Mouse (Mus musculus) cerebellum, adult 18-20 months (tissue): ENCODE measurements around the gene Rhbdl2.

Experiments
- DNase-seq, 2 experiments: peaks; one replicate each; pipeline ENCODE4 v3.0.0; 2021

The Rhbdl2 gene

DNA sequence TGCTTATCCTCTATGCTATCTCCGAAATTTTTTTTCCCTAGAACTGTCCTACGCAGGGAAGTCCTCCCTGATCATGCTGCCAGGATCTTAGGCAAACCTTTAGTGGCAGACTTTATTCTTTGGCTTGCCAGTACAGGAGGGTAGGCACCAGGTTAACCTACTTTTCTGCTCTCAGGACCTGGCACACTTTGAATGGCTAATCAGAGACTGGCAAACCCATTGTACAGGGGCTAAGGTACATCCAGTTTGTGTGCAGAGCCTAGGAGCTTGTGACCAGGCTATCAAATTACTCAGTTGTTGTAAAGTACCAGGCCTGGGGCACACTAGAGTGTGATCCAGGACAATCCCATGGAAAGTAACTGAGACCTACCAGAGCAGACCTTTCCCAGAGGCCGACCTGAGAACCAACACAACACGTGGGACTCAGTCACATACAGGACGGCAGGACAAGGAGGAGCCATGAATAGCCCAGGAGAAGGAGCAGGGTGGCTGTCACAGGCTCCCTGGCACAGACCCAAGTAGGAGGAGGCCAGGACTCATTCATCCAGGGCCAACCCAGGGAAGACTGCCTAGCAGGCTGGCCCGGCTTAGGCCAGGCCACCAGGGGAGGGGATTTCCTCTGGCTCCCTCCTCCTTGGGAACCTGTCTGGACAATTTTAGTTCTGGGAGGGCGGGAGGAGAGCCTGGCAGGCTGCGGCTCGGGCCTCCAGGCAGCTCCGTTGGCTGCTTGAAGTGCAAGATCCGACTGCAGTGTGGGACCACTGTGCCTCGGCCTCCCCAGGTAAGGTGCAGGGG, at the start of gene Rhbdl2:
Gene Rhbdl2, plus strand, starts transcription at position 684 of the 795 bp plus-strand sequence.
- DNase-seq = peak; percentile 55 to 63

DNA sequence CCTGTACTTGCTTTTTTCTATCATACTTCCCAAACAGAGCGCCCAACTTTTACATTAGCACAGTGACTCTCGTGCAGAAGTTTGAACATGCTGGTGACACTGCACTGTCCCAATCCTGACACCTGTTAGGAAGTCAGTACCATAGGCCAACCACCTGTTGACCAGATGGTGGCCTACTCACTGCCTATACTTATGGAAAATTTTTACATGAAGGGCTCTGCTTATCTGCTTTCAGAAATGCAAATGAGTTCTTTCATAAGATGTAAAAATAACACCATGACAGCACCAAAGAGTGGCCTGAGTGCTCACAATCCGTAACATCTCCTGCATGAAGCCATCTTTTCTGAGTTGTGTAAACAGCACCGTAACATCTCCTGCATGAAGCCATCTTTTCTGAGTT, 49.0 kb upstream of the Rhbdl2 start:
- no peak for DNase-seq

DNA sequence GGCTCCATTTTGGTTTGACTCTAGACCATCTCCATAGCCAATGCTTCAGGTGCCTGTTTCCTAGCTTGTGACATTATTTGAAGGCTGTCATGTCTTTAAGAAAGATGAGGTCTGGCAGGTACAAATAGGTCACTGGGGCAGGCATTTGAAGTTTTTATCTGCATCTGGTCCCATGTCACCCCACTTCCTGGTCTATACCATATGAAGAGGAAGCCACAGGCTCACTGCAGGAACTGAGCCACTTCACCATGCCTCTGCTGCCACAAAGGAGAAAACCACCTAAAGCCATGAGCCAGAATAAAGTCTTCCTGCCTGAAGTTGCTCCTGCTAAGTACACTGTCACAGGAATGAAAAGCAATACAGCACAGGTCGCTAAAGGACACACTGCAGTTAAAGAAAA, 44.8 kb upstream of the Rhbdl2 start:
- DNase-seq = no peak

DNA sequence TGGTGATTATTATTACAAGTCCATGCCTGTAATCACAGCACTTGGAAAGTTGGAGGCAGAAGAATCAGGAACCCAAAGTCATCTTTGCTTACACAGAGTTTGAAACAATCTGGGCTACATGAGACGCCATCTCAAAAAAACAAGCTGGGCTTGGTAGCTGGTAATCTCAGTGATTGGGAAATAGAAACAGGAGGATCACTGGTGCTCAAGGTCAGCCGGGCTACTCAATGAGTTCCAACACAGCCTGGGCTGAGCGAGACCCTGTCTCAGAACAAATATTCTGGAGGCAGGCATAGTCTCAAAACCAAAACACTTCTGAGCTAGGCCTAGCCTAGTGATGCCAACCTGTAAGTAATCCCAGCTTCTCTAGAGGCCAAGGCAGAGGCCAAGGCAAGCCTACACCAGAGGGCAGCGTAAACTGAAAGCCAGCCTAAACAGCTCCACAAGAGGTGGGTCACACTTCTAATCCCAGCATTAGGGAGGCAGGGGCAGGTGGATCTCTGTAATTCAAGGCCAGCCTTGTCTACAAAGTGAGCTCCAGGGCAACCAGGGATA, 42.4 kb upstream of the Rhbdl2 start:
- DNase-seq = no peak

DNA sequence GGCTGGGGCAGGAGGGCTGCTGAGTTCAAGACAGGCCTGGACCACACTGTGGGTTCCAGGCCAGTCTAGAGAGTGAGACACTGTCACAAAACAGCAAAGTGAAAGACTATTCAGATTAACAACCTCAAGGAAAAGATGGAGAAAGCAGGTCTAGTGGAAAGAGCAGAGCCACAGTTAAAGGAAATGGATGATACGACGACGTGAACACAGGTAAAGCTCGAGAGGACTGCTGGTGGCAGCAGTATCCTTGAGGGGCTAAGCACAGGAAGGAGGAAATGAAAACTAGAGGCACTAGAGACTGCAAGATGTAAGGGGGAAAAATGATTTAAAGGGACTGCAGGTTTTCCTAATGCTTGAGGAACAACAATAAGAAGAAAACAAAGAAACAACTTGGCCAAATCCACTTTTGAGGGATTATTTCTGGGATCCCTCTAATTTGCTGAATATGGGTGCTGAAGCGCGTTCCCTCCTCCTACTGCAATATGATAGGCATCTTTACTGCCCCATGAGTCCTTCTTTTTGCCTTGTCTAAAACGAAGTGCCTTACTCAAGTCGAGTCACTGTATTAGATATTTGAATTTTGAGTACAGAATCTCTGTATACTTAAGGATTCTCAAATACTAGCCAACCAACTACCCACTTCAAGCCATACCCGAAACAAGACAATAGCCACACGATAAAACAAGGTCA, 38.8 kb upstream of the Rhbdl2 start:
- DNase-seq = no peak

DNA sequence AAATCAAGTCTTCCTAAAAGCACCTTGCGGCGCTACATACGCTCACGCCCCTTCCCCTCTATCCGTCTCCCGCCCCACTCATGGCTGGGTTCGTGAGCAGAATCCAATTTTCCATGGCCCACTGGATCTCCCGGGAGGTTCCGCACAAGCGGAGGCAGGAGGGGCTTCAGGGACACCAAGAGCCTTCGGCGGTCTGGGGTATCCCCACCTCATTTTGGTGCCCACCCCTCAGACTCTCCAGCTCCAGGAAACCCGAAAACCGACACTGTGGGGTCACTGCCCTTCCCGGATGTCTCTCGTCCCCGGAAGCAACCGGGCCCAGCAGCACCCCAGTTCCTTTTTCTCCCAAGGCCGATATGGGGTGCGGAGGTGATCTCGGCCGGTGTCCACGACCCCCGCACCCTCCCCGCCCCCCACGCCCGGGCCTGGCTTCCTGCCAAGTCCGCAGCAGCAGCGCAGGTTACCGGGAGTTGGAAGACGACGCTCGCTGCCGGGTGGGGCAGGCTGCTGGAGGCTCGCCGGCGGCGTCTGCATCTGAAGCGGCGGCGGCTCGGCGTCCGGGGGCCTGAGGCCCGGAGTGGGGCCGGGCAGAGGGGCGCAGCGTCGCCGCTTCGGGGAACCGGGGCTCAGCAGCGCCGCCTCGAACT, 38.1 kb upstream of the Rhbdl2 start:
- DNase-seq = peak in 1 of 2 experiments; percentile 35

DNA sequence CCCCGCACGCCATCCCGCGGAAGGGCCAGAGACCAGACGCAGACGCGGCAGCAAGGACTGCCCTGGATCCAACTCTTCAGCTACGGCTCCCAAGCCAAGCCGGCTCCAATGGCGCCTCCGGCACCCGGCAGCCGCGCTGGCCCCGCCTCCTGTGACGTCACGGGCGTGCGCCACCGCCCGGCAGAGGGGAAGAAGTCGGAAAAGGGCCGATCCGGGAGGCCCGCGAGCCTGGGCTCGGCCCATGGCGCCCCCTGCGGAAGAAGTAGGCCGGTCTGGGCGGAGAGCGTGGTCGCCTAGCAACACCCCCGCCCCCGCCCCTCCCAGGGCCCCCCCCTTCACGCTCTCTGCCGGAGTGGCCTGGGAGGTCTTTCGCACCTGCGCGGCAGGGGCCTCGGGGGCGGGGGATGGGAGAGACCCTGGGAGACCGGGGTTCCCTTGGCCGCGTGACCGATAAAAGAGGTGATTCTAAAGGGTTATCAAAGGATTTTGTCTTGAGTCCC, 37.5 kb upstream of the Rhbdl2 start, which contains the start of gene Akirin1:
Gene Akirin1, minus strand, starts transcription at position 194 of the 500 bp plus-strand sequence.
- DNase-seq = peak; percentile 98 to 100

DNA sequence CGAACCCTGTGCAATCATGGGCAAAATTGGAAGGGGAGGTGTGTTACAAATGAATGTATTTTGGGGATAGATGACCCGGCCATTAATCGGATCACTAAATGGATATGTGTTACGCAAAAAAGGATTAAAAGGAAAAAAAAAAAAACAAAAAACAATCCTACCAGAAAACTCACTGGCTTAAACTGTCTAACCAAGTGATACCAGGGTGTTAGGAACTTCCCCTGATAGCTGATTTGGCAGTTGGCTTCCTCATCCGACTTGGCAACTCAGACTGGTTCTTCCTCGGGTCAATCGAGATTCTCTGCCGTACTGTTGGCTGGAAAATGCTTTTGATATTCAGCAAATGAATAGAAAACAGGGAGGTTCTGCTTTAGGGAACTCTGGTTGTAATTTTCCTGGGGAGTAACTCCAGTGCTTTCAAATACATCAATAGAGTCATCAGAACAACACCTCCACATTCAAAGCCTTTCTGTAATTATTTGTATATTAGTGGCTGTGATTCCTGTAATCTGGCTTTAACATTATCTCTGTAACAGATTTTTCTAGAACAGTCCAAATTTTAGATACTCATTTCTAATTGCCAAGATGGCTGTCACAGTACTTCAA, 36.9 kb upstream of the Rhbdl2 start:
- DNase-seq = peak; percentile 46

DNA sequence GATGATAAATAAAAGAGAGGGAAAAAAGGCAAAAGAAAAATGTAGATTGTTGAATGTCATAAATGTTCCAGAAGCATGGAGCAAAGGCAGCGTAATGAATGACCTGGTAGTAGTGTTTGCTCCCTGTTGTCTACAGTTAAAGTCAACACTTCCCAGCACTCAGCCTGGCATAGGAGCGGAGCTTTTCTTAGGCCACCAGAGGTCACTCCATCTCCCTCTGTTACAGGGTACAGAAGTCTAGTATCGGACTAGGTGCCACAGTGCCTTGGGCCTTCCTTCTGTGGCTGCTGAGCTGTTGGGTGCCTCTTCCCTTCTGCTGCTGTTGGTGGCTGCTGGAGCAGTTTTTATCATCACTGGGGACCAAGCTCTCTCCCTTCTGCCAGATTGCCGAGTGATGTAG, 29.4 kb upstream of the Rhbdl2 start:
- DNase-seq = peak in 1 of 2 experiments; percentile 16

DNA sequence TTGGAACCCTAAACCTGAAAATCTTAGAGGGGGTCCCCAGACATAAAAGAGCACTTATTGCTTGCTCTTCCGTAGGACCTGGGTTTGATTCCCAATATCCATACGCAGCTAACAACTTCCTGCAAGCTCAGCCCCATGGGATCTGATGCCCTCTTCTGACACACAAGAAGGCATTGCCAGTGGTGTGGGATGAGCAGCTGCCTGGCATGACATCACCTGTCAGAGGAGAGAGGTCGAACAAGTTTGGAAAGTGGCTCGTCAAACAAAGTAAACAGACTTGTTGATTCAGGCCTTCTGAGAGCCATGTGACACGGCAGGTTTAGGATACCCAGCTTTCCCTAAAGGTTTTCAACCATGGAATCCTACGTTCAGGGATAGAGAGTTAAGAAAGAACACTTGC, 22.6 kb upstream of the Rhbdl2 start:
- no peak for DNase-seq

DNA sequence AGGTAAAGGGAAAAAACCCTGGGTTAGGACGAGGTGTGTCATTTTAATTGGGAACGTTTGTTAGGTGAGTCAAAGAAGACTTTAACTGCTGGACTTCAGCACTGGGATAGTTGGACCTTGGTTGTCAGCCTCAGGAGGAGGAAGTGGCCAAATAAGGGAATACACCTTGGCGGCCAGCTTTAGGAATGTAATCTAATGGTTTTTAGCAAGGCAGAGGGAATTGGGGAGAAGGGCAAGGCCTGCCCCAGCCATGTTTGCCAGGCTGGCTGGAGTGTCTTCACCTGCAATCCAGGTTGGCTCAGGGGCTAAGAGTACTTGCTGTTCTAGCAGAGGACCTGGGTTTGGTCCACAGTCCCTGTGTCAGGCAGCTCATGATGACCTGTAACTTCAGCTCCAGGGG, 19.9 kb upstream of the Rhbdl2 start:
- DNase-seq = no peak

DNA sequence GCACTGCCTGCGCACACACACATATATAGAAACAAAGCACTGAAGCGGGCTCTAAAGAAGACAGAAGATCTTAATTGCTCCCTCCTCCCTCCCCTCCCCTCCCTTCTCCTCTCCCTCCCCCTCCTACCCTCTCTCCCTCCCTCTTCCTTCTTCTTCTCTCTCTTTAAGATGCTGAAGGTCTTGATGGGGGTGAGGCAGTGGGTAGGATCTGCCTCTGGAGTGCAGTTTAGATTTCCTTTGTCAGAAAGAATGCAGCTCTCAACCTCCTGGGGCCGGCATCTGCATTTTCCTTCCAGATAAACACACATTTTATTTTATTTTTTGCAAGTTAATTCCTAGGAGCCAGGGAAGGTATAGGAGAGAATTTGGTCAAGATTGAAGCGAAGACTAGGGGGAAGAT, 19.4 kb upstream of the Rhbdl2 start:
- DNase-seq = no peak

DNA sequence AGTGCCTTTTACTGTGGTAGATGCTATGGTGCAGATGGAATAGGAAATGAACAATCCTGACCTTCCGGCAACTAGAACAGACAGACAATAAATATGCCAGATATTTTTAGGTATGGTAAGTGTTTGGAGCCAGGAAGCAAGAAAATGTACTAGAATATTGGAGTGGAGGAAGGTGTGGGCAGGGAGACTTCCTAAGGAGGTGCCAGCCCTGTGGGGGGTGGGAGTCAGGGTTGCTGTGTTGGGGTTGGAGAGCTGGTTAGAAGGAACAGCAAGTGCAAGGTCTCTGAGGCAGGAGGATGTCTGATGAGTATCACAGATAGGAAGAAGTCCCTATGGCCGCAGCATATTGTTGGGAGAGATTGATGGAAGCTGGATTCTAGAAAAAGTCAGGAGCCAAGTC, 5.0 kb downstream of the Rhbdl2 start:
- DNase-seq = no peak

DNA sequence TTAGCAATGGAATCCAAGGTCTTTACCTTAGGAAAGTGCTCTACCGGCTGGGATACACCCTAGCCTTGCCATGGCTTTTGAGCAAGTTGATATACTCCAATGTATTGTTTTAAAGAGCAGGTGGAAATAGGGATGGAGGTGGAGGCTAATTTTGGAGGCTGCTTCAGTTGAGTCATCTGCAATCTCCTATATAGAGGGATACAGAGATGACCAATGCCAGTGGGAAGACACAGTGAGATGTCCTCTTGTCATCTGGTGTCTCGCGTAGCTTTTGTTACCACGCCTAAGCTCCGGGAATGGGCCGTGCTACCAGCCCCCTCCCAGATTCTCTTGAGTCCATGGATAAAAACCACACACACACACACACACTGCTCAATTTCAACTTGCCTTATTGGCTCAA, 5.5 kb downstream of the Rhbdl2 start:
- DNase-seq = no peak

DNA sequence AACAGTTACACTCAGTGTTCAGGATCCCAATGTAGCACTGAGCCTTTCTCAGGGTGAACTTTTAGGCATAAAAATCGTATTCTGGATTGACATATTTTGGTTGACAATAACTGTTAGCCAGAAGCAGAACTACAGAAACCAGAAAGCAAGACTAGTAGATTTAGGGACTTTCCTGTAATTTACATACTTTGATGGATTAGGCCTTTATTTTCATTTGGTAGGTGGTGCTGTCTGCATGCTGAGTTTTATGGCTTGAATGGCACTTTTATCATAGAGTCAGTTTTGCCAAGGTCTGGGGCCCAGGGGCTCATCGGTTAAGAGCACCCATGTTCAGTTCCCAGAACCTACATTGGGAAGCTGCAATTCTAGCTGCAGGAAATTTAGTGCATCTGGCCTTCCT, 7.4 kb downstream of the Rhbdl2 start:
- no peak for DNase-seq

DNA sequence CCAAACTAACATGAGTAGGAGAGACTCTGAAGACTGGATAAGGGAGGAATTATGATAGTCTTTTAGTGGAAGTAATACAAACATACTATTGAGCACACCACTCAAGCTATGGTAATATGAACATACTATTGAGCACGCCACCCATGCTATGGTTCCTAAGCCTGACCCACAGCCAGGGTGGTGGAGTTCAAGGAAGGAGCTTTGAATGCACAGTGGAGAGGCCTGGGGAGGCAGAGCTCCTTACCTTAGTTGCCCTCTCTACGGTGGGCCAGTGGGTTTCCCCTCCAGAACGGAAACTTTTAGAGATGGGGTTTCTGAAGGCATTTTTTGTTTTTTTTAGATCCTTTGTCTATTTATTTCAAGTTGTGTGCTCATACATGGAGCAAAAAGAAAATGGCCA, 9.7 kb downstream of the Rhbdl2 start:
- no peak for DNase-seq

DNA sequence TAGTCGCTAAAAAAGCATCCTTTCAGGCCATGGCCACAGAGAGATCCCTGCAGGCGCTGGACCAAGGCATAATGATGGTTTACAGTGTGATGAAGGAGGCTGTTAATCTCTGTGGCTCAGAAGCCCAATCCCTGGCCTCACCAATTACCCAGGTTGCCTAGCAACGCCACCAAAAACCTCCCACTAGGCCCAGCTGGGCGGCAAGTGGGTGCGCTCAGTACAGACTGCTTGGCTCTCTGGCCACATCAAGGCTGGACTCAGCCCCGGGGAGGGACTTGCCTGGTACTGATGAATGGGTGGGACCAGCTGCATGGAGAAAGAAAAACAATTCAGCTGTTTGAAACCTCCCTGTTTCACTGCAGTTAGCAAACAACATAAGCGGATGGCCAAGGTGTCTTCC, 10.2 kb downstream of the Rhbdl2 start:
- DNase-seq = peak; percentile 16 to 33

DNA sequence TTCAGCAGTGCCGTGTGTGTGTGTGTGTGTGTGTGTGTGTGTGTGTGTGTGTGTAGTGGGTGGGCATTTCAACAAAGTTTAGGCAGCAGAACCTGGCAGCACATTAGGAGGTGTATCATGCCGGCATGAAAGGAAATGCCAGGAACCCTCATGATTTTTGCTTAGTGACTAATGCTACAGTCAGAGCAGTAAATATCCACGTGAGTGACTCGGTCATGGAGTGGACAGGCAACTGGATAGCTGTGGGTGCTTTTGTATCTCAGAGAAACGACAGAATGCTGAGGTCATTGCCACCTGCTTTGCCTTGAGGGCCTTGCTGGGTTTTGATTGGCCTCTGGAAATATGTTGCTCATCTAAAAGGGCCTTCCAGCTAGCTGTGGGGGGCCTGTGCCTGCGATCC, 16.0 kb downstream of the Rhbdl2 start:
- no peak for DNase-seq

DNA sequence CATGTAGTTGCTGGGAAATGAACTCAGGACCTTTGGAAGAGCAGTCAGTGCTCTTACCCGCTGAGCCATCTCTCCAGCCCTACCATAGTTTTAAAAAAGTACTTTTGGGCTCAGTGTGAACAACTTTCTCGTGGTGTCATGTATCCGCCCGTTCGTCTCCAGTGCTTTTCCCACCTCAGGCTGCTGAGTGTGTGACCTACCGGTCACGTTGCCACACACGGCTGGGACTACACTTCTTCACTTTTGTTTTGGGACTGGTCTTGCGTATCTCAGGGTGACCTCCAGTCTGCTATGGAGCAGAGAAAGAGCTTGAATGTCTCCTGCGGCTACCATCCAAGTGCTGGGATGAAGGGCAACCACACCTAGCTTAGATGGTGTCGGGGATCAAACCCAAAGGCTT, 20.6 kb downstream of the Rhbdl2 start:
- no peak for DNase-seq

DNA sequence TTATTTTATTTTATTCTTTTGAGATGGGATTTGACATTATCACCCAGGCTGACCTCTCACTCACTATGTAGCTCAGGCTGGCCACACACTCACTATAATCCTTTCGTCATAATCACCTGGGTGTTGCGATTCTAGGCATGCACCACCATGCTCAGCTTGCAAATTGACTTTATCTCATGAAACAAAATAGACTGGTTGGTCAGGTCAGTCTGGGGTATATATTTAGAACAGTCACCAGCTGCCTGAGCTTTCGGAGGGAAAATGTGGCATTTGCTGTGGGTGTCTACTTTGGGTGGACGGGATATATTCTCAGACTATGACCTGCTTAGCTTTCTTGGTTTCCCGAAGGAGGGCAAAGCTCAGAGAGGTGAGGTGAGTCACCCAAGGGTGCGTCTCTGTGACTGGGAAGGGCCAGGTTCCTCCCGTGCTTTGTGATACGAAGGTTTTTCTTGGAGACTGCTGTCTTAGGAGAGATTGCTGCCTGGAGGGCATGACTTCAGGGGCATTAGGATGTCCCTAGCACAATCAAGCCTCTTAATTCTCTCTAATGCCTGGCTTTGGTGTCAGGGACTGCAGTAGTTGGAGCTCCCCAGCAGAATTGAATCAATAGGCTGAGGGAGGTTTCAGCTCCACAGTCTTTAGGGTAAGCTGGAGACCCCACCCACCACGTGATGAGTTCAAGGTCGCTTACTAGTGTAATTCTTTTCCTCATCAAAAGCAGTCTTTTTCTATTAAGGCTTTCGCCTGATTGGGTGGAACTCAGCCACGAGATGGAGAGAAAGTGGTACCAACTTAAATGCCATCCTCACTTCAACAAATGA, 23.0 kb downstream of the Rhbdl2 start:
- no peak for DNase-seq

DNA sequence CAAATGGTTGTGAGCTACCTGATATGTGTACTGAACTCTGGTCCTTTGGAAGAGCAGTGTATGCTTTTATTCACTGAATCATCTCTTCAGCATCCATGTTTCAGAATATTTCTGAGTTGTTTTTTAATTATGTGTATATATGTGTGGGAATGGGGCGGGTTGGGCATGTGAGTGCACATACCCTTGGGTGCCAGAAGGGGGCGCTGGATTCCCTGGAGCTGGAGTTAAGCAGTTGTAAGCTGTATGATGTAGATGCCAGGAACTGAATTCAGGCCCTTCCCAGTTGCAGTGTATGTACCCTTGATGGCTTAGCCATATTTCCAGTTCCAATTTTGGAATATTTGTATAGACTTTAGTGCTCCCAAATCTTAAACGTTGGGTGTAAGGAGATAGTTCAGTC, 24.9 kb downstream of the Rhbdl2 start:
- no peak for DNase-seq

DNA sequence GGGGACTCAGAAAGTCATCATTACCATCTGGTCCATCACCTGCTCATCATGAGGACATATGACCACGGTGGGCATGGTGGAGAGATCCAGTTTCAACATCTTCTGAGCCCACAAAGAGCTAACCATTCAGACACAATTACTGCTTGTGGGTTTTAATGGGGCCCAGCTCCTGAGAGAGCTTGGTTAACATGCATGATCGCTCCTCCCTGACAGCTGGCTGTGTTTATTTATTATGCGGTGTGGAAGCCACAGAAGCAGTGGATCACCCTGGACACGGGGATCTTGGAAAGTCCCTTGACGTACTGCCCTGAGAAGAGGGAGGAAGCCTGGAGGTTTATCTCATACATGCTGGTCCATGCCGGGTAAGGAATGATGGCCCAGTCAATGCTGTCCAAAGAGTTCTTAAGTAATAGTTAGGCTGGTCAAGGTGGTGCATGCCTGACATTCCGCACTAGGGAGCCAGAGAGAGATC, 26.4 kb downstream of the Rhbdl2 start:
- DNase-seq = no peak
